Mouse (Mus musculus): ENCODE data around the gene Col12a1. TPM values are rescaled to one million over a fixed set of nuclear protein-coding genes. Genes with fewer than 3 reads are reported as not detected.

Col12a1 gene
- polyA plus RNA-seq, 1 experiment, result 6.4 TPM

- WGBS, result 75% methylated on average over 11 of the region's 11 CpGs
- Histone ChIP-seq H3K4me3 (replicated peaks; ENCODE audit: insufficient read depth, low read depth, low read length) (no peak overlapping the region), H3K27ac (ENCODE audit: insufficient read depth, low read length) (no peak overlapping the region), H3K27me3 (ENCODE audit: control insufficient read depth, insufficient read depth, low read length) (no peaks in the 10 kb centered on the region), H3K4me1 (ENCODE audit: control insufficient read depth, insufficient read depth, low read length) (no peaks in the 10 kb centered on the region)
- no peak for DNase-seq
- no peak for TF ChIP-seq POLR2A (IDR thresholded peaks at IDR 0.05; ENCODE audit: borderline replicate concordance, insufficient read depth, low read length)
- no peak for TF ChIP-seq CTCF (IDR thresholded peaks at IDR 0.05; ENCODE audit: borderline replicate concordance, insufficient read depth, low read depth, low read length)
Observed at GRCm38 (mm10) chr9:79639430-79640090, 79.1 kb downstream of the Col12a1 start.

DNA sequence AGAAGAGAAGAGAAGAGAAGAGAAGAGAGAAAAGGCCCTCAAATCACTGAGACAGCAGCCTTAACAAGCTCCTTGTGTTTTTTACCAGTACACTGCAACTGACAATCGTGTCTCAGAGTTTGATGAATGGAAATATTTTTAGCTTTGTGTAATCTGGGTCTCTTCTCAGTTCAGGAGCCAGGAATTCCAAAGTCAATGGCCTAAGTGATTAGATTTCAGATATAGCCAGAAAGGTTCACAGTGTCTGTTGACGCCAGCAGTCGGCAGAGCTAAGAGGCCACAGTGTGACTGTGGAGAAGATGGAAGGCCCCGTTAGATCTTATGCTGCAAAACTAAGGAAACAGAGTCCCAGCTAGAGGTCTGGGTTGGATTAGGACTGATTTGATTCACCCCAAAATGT, 80.8 kb downstream of the Col12a1 start:
- 76% methylated on average over 4 of the region's 4 CpGs for WGBS
- Histone ChIP-seq H3K27ac (ENCODE audit: insufficient read depth, low read length) (no peak overlapping the region), H3K27me3 (ENCODE audit: control insufficient read depth, insufficient read depth, low read length) (no peaks in the 10 kb centered on the region), H3K4me1 (ENCODE audit: control insufficient read depth, insufficient read depth, low read length) (no peaks in the 10 kb centered on the region), H3K4me3 (replicated peaks; ENCODE audit: insufficient read depth, low read depth, low read length) (no peak overlapping the region)
- no peak for DNase-seq
- TF ChIP-seq CTCF (IDR thresholded peaks at IDR 0.05; ENCODE audit: borderline replicate concordance, insufficient read depth, low read depth, low read length) (no peak), POLR2A (IDR thresholded peaks at IDR 0.05; ENCODE audit: borderline replicate concordance, insufficient read depth, low read length) (no peak)

DNA sequence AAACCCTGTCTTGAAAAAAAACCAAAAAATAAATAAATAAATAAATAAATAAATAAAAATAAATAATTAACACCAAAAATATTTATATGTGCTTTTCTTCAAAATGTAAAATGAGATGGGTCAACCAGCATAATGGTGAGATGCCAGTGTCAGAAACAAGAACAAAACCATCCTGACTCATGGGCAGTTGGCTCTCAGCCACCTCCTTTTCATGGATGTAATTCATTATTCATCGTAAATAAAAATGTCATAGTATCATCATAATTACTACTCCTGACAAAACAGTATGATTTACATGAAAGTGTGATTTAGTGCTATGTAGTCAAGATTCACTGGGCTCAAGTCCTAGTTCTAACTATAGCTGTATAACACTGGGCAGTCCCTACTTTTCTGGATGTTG, 84.6 kb downstream of the Col12a1 start:
- TF ChIP-seq CTCF (IDR thresholded peaks at IDR 0.05; ENCODE audit: borderline replicate concordance, insufficient read depth, low read depth, low read length) (no peak), POLR2A (IDR thresholded peaks at IDR 0.05; ENCODE audit: borderline replicate concordance, insufficient read depth, low read length) (no peak)

DNA sequence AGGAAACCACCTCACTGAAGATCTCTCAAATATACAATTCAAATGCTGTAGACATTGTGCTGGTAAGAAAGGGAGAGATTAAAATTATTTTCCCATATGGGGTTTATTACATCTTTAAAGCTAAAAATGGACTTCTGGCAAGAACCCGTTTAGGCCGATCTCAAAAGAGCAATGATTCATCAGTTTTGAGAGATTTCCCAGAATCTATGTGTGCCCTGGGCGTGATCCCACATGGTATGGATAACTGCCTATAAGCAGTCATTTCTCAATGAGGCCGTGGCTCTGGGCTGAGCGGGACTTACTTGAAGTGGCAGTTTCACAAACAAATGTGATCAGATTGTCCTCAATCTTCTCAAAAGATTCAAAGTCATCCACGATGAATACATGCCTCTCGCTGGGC, 87.4 kb downstream of the Col12a1 start:
- Histone ChIP-seq H3K27ac (ENCODE audit: insufficient read depth, low read length) (no peak overlapping the region), H3K4me1 (ENCODE audit: control insufficient read depth, insufficient read depth, low read length) (no peaks in the 10 kb centered on the region), H3K27me3 (ENCODE audit: control insufficient read depth, insufficient read depth, low read length) (no peaks in the 10 kb centered on the region), H3K4me3 (replicated peaks; ENCODE audit: insufficient read depth, low read depth, low read length) (no peak overlapping the region)
- WGBS, result 53% methylated on average over 7 of the region's 7 CpGs
- TF ChIP-seq POLR2A (IDR thresholded peaks at IDR 0.05; ENCODE audit: borderline replicate concordance, insufficient read depth, low read length) (no peak), CTCF (IDR thresholded peaks at IDR 0.05; ENCODE audit: borderline replicate concordance, insufficient read depth, low read depth, low read length) (no peak)
- peak in 1 of 2 experiments; percentile 22 for DNase-seq

More for the DNA sequence above, 84.6 kb downstream of the Col12a1 start:
- 23% methylated on average over 1 of the region's 1 CpGs for WGBS
- H3K27ac ChIP-seq (ENCODE audit: insufficient read depth, low read length), result no peak overlapping the region
- no peaks in the 10 kb centered on the region for H3K27me3 ChIP-seq (ENCODE audit: control insufficient read depth, insufficient read depth, low read length)
- H3K4me3 ChIP-seq (replicated peaks; ENCODE audit: insufficient read depth, low read depth, low read length), result no peak overlapping the region
- no peaks in the 10 kb centered on the region for H3K4me1 ChIP-seq (ENCODE audit: control insufficient read depth, insufficient read depth, low read length)
- no peak for DNase-seq

GRCm38 (mm10) chr9:79618839-79619597, 99.6 kb downstream of the Col12a1 start:
- no peak for DNase-seq
- Histone ChIP-seq H3K27me3 (ENCODE audit: control insufficient read depth, insufficient read depth, low read length) (no peaks in the 10 kb centered on the region), H3K4me1 (ENCODE audit: control insufficient read depth, insufficient read depth, low read length) (no peaks in the 10 kb centered on the region), H3K4me3 (replicated peaks; ENCODE audit: insufficient read depth, low read depth, low read length) (no peak overlapping the region), H3K27ac (ENCODE audit: insufficient read depth, low read length) (no peak overlapping the region)
- WGBS, result 87% methylated on average over 6 of the region's 6 CpGs
- TF ChIP-seq CTCF (IDR thresholded peaks at IDR 0.05; ENCODE audit: borderline replicate concordance, insufficient read depth, low read depth, low read length) (no peak), POLR2A (IDR thresholded peaks at IDR 0.05; ENCODE audit: borderline replicate concordance, insufficient read depth, low read length) (no peak)

DNA sequence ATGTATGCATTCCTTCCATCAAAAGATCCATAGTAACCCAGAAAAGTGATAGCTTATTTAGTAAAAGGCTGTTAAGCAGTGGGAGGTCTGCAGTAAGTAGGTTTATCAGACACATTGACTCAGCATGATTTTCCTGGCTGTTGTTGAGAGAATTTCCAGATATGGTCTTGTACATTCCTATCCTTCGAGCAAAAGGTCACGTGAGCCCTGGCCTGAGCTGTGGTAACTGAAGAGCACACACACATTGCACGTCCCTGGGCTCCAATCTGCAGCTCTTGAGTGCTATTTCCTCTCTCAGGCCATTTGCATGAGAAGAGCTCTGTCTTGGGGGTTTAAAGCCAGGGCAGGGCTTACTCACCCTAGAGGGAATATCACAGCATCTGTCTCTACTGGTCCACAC, 101.3 kb downstream of the Col12a1 start:
- H3K27ac ChIP-seq (ENCODE audit: insufficient read depth, low read length), result no peak overlapping the region
- H3K4me3 ChIP-seq (replicated peaks; ENCODE audit: insufficient read depth, low read depth, low read length), result no peak overlapping the region
- TF ChIP-seq CTCF (IDR thresholded peaks at IDR 0.05; ENCODE audit: borderline replicate concordance, insufficient read depth, low read depth, low read length) (no peak), POLR2A (IDR thresholded peaks at IDR 0.05; ENCODE audit: borderline replicate concordance, insufficient read depth, low read length) (no peak)
- DNase-seq, result no peak
- H3K27me3 ChIP-seq (ENCODE audit: control insufficient read depth, insufficient read depth, low read length), result no peaks in the 10 kb centered on the region
- WGBS, result 38% methylated on average over 3 of the region's 3 CpGs
- H3K4me1 ChIP-seq (ENCODE audit: control insufficient read depth, insufficient read depth, low read length), result no peaks in the 10 kb centered on the region

DNA sequence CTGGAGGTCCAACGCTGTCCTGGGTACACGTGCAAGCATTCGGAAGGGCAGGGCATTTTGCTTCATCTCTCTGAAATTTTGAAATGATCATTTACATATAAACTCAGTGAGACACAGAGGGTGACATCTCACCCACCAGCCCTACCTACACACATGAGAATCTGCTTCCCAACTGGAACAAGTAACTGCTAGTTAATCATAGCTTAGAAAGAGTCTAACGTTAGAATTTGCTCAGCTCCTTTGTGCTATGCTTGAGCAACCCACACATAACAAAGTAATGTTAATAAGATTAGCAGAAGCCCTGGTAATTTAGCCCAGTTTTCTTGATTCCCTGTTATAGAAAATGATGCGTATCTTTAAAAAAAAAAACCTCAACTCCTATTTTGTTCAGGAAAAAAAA, 102.6 kb downstream of the Col12a1 start:
- H3K4me3 ChIP-seq (replicated peaks; ENCODE audit: insufficient read depth, low read depth, low read length), result no peak overlapping the region
- WGBS, result 85% methylated on average over 5 of the region's 5 CpGs
- H3K4me1 ChIP-seq (ENCODE audit: control insufficient read depth, insufficient read depth, low read length), result no peaks in the 10 kb centered on the region
- no peak for DNase-seq
- no peaks in the 10 kb centered on the region for H3K27me3 ChIP-seq (ENCODE audit: control insufficient read depth, insufficient read depth, low read length)
- TF ChIP-seq CTCF (IDR thresholded peaks at IDR 0.05; ENCODE audit: borderline replicate concordance, insufficient read depth, low read depth, low read length) (no peak), POLR2A (IDR thresholded peaks at IDR 0.05; ENCODE audit: borderline replicate concordance, insufficient read depth, low read length) (no peak)
- H3K27ac ChIP-seq (ENCODE audit: insufficient read depth, low read length), result no peak overlapping the region

- 83% methylated on average over 6 of the region's 6 CpGs for WGBS
Observed at GRCm38 (mm10) chr9:79610286-79610685, 108.3 kb downstream of the Col12a1 start.

More at GRCm38 (mm10) chr9:79610286-79610685, 108.3 kb downstream of the Col12a1 start:
- Histone ChIP-seq H3K4me3 (replicated peaks; ENCODE audit: insufficient read depth, low read depth, low read length) (no peak overlapping the region), H3K4me1 (ENCODE audit: control insufficient read depth, insufficient read depth, low read length) (no peaks in the 10 kb centered on the region), H3K27ac (ENCODE audit: insufficient read depth, low read length) (no peak overlapping the region), H3K27me3 (ENCODE audit: control insufficient read depth, insufficient read depth, low read length) (no peaks in the 10 kb centered on the region)
- TF ChIP-seq POLR2A (IDR thresholded peaks at IDR 0.05; ENCODE audit: borderline replicate concordance, insufficient read depth, low read length) (no peak), CTCF (IDR thresholded peaks at IDR 0.05; ENCODE audit: borderline replicate concordance, insufficient read depth, low read depth, low read length) (no peak)
- DNase-seq, result no peak
